Mouse (Mus musculus): ENCODE data around the gene Ap2b1.

- TF ChIP-seq CTCF (IDR thresholded peaks at IDR 0.05; ENCODE audit: borderline replicate concordance, control insufficient read depth, extremely low read depth, insufficient read depth, low read length, poor library complexity) = peak; percentile 36; the same call in 1 of the 2 replicates
- no peak for TF ChIP-seq POLR2A (IDR thresholded peaks at IDR 0.05; ENCODE audit: control insufficient read depth, extremely low read depth, insufficient read depth, low read length, poor library complexity)
These were observed 146.2 kb downstream of the Ap2b1 start for GRCm38 (mm10) chr11:83445001-83445400.

All from thymus, adult 2 months (tissue).